Mouse (Mus musculus) neural tube, embryonic 14.5 days (tissue): ENCODE measurements around the gene Ppwd1. TPM values are rescaled to one million over a fixed set of nuclear protein-coding genes. Genes with fewer than 3 reads are reported as not detected.

Experiments used
- ATAC-seq: fragments of 200-750 bp; cut with Nextera tagmentation; 2 replicates; pipeline ENCODE4 v1.8.0; 2017; ENCODE audit warnings: low read depth, mild to moderate bottlenecking, moderate TSS enrichment, moderate library complexity
- H3K27ac ChIP-seq: fragments of 300-500 bp; sonication (generic); 2 replicates; pipeline ENCODE4 v1.5.1; 2014; ENCODE audit warnings: low read depth, mild to moderate bottlenecking, control low read depth, low read length, moderate library complexity, mixed read lengths
- H3K27me3 ChIP-seq: fragments of 300-500 bp; sonication (generic); 2 replicates; pipeline ENCODE4 v1.6.1; 2014; ENCODE audit warnings: low read length; ENCODE audit not compliant: control insufficient read depth, insufficient read depth
- H3K36me3 ChIP-seq: fragments of 300-500 bp; sonication (generic); 2 replicates; pipeline ENCODE4 v1.6.1; 2014; ENCODE audit warnings: low read length, mixed read lengths; ENCODE audit not compliant: control insufficient read depth, insufficient read depth
- H3K4me1 ChIP-seq: fragments of 300-500 bp; sonication (generic); 2 replicates; pipeline ENCODE4 v1.6.1; 2014; ENCODE audit warnings: low read length; ENCODE audit not compliant: control insufficient read depth, insufficient read depth
- H3K4me2 ChIP-seq: fragments of 300-500 bp; sonication (generic); 2 replicates; pipeline ENCODE4 v1.6.1; 2014; ENCODE audit warnings: mild to moderate bottlenecking, low read depth, low read length, control low read depth
- H3K4me3 ChIP-seq: fragments of 300-500 bp; sonication (generic); 2 replicates; pipeline ENCODE4 v1.5.1; 2014; ENCODE audit warnings: low read depth, low read length, control low read depth, mixed read lengths
- H3K9ac ChIP-seq: fragments of 300-500 bp; sonication (generic); replicated peaks from 2 replicates; pipeline ENCODE4 v1.6.1; 2014; ENCODE audit warnings: low read depth, mild to moderate bottlenecking, control low read depth, low read length, mixed read lengths
- H3K9me3 ChIP-seq: fragments of 300-500 bp; sonication (generic); 2 replicates; pipeline ENCODE4 v1.6.1; 2016; ENCODE audit warnings: low read length; ENCODE audit not compliant: control insufficient read depth
- WGBS: fragments of 180-500 bp; shearing (Covaris S2); extraction: QIAGEN DNeasy Blood & Tissue Kit; methylation state at CpG from one replicate; pipeline ENCODE4 v1.1.7; 2014; 5-methylcytosine and 5-hydroxymethylcytosine counted together
- polyA plus RNA-seq: library from polyadenylated mRNA; unstranded; fragments of >200 nt; fragmentation: Nextera tagmentation; extraction: Ambion mirVana; gene quantifications from 2 replicates; pipeline ENCODE4 v1.2.1, GENCODE M21; 2014

Gene Ppwd1
- polyA plus RNA-seq, 1 experiment from 2014 or later = 8.3 TPM

GRCm38 (mm10) chr13:104177796-104178649 is 50.6 kb downstream of the Ppwd1 start, which contains the start of gene Trappc13:
Trappc13 (minus strand) TSS chr13:104178469.
- Histone ChIP-seq H3K9ac (peak within 1 kb of the TSS; percentile 80), H3K9me3 (no peaks in the 10 kb centered on the region), H3K4me1 (peaks cover 13% of the 10 kb centered on the region), H3K4me3 (peak within 1 kb of the TSS; percentile 96), H3K27me3 (no peaks in the 10 kb centered on the region), H3K36me3 (no peaks in the 10 kb centered on the region; the same call in 1 of the 2 replicates), H3K27ac (peak within 1 kb of the TSS; percentile 62), H3K4me2 (peak within 1 kb of the TSS; percentile 80)
- peak; percentile 92 for ATAC-seq
- under 1% methylated on average over 32 of the region's 32 CpGs for WGBS

DNA sequence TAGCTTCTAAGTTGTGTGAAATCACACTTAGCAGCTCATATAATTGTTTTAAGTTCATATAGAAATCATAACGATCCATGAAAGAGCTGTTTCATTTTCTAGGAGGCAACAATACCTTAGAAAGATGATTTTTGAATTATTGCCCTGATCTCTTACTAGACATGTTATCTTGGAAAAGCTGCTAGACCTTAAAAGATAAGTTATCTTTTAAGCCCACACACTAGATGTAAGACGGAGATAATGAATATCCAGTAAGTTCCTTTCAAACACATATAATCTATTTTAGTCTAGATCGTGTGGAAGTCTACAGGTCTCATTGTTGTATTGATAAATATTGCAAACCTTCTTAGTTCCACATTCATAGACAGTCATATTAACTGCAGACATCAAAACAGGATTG is 51.8 kb downstream of the Ppwd1 start:
- no peak overlapping the region for H3K9ac ChIP-seq
- 86% methylated on average over 3 of the region's 3 CpGs for WGBS
- peak overlapping the region; percentile 96; the same call in 1 of the 2 replicates for H3K4me3 ChIP-seq
- H3K4me2 ChIP-seq = peak overlapping the region; percentile 80
- H3K27ac ChIP-seq = no peak overlapping the region
- H3K36me3 ChIP-seq = no peaks in the 10 kb centered on the region; the same call in 1 of the 2 replicates
- H3K4me1 ChIP-seq = peaks cover 13% of the 10 kb centered on the region
- no peaks in the 10 kb centered on the region for H3K27me3 ChIP-seq
- no peak for ATAC-seq
- H3K9me3 ChIP-seq = no peaks in the 10 kb centered on the region

DNA sequence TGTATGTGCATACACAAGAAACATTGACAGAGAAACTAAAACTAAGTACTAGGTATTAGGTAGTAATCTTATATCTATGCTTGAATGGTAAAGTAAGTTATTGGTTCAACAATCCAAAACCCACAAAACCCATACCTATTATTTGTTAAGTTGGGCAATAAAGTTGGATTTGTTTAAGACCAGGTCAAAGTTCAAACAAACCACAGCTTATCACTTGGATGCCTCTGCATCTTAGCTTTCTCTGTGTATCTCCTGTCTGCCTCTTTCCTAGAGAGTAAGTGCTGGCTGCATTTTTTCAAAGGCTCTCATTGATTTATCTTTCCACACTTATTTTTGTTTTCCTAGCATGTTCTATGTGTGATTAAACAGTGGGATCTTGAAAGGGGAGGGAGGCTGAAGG is 56.1 kb downstream of the Ppwd1 start:
- Histone ChIP-seq H3K9me3 (no peaks in the 10 kb centered on the region), H3K27ac (no peak overlapping the region), H3K36me3 (peaks cover 3% of the 10 kb centered on the region; the same call in 1 of the 2 replicates), H3K4me2 (no peak overlapping the region), H3K4me1 (peaks cover 8% of the 10 kb centered on the region), H3K27me3 (no peaks in the 10 kb centered on the region), H3K9ac (no peak overlapping the region), H3K4me3 (no peak overlapping the region)
- no peak for ATAC-seq

- WGBS = 97% methylated on average over 5 of the region's 5 CpGs
- no peak for ATAC-seq
Measured at GRCm38 (mm10) chr13:104171711-104172110, 56.9 kb downstream of the Ppwd1 start.

DNA sequence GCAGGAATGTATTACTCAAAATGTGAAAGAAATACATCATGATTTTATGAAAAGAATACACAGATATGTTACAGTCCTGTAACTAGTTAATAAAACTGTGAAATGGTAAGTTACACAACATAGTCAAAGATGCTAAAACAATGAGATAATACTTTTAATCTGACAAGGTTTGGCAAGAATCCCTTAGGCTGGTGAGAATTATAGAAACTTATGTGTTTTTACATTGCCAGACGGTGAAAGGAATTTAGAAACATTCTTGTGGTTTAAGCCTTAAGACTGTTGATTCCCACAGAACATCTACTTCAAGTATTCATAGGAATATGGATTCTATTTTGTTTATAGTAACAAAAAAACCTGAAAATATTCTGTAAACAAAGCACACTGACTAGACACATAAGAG is 73.0 kb downstream of the Ppwd1 start:
- no peak overlapping the region for H3K27ac ChIP-seq
- H3K9ac ChIP-seq = no peak overlapping the region
- H3K27me3 ChIP-seq = no peaks in the 10 kb centered on the region
- no peak overlapping the region for H3K4me3 ChIP-seq
- H3K36me3 ChIP-seq = peaks cover 28% of the 10 kb centered on the region
- H3K9me3 ChIP-seq = no peaks in the 10 kb centered on the region
- no peak overlapping the region for H3K4me2 ChIP-seq
- no peak for ATAC-seq
- no peaks in the 10 kb centered on the region for H3K4me1 ChIP-seq
- 91% methylated on average over 1 of the region's 1 CpGs for WGBS

More at GRCm38 (mm10) chr13:104171711-104172110, 56.9 kb downstream of the Ppwd1 start:
- H3K9me3 ChIP-seq = no peaks in the 10 kb centered on the region
- no peak overlapping the region for H3K9ac ChIP-seq
- H3K36me3 ChIP-seq = peaks cover 3% of the 10 kb centered on the region; the same call in 1 of the 2 replicates
- no peak overlapping the region for H3K27ac ChIP-seq
- no peaks in the 10 kb centered on the region for H3K27me3 ChIP-seq
- peaks cover 3% of the 10 kb centered on the region; the same call in 1 of the 2 replicates for H3K4me1 ChIP-seq
- no peak overlapping the region for H3K4me2 ChIP-seq
- H3K4me3 ChIP-seq = no peak overlapping the region

Other genes starting within 250 kb of the Ppwd1 start
- gene Nln, start 119.2 kb downstream of the Ppwd1 start, polyA plus RNA-seq = 63.6 and 71.6 TPM in 2 replicates
- 33.0 and 38.5 TPM in 2 replicates for gene Sgtb, start 119.1 kb downstream of the Ppwd1 start, polyA plus RNA-seq
- gene Trappc13, start 50.4 kb downstream of the Ppwd1 start, polyA plus RNA-seq = 62.5 and 64.0 TPM in 2 replicates
- 42.7 and 43.5 TPM in 2 replicates for gene Trim23, start 50.0 kb downstream of the Ppwd1 start, polyA plus RNA-seq
- 8.3 and 11.3 TPM in 2 replicates for gene Cenpk, start 232 bp downstream of the Ppwd1 start, polyA plus RNA-seq
- 1.9 TPM in 2 replicates for gene Adamts6, start 59.0 kb upstream of the Ppwd1 start, polyA plus RNA-seq